Mouse (Mus musculus) forebrain, postnatal 0 days (tissue): ENCODE results near the gene Acot2. TPM values are rescaled to one million over a fixed set of nuclear protein-coding genes. Genes with fewer than 3 reads are reported as not detected.
"Not testable (repeated sequence)": the region's sequence is repeated elsewhere in the genome, so short reads cannot be mapped to it uniquely, and the experiment has no call there.

Experiments
- ATAC-seq: fragments of 200-750 bp; cut with Nextera tagmentation; 2 replicates; pipeline ENCODE4 v1.8.0; 2017; ENCODE audit warnings: mild to moderate bottlenecking, moderate library complexity
- DNase-seq: peaks from one replicate; pipeline ENCODE4 v3.0.0-alpha.2; 2015
- H3K27ac ChIP-seq: fragments of 300-500 bp; sonication (generic); 2 replicates; pipeline ENCODE4 v1.5.1; 2014; ENCODE audit warnings: low read depth, mild to moderate bottlenecking, antibody characterized with exemption, low read length, moderate library complexity, mixed read lengths
- H3K27me3 ChIP-seq: fragments of 300-500 bp; sonication (generic); 2 replicates; pipeline ENCODE4 v1.6.1; 2014; ENCODE audit warnings: mild to moderate bottlenecking, low read length, mixed read lengths; ENCODE audit not compliant: insufficient read depth
- H3K36me3 ChIP-seq: fragments of 300-500 bp; sonication (generic); 2 replicates; pipeline ENCODE4 v1.6.1; 2014; ENCODE audit warnings: mild to moderate bottlenecking, moderate library complexity; ENCODE audit not compliant: insufficient read depth
- H3K4me1 ChIP-seq: fragments of 300-500 bp; sonication (generic); 2 replicates; pipeline ENCODE4 v1.6.1; 2014; ENCODE audit warnings: antibody characterized with exemption; ENCODE audit not compliant: insufficient read depth
- H3K4me2 ChIP-seq: fragments of 300-500 bp; sonication (generic); 2 replicates; pipeline ENCODE4 v1.6.1; 2014; ENCODE audit warnings: low read depth, mild to moderate bottlenecking, moderate library complexity
- H3K4me3 ChIP-seq: fragments of 300-500 bp; sonication (generic); 2 replicates; pipeline ENCODE4 v1.5.1; 2014; ENCODE audit warnings: low read depth, low read length, mixed read lengths
- H3K9ac ChIP-seq: fragments of 300-500 bp; sonication (generic); 2 replicates; pipeline ENCODE4 v1.6.1; 2014; ENCODE audit warnings: mild to moderate bottlenecking
- H3K9me3 ChIP-seq: fragments of 300-500 bp; sonication (generic); 2 replicates; pipeline ENCODE4 v1.6.1; 2016; ENCODE audit warnings: low read length
- CTCF ChIP-seq: sonication (generic); IDR thresholded peaks from 2 replicates; pipeline ENCODE4 v1.5.1; 2016; ENCODE audit warnings: antibody characterized with exemption, control low read depth, low read depth
- WGBS: fragments of 180-500 bp; shearing (Covaris S2); extraction: QIAGEN DNeasy Blood & Tissue Kit; methylation state at CpG from one replicate; pipeline ENCODE4 v1.1.7; 2014; 5-methylcytosine and 5-hydroxymethylcytosine counted together
- polyA plus RNA-seq: library from polyadenylated mRNA; unstranded; fragments of >200 nt; fragmentation: Nextera tagmentation; extraction: Ambion mirVana; gene quantifications from 2 replicates; pipeline ENCODE4 v1.2.1, GENCODE M21; 2015
- total RNA-seq: library from RNA; depleted of rRNA; stranded (reverse); fragments of >200 nt; gene quantifications from 2 replicates; pipeline ENCODE4 v1.2.3, GENCODE M21; 2014

Gene Acot2
- total and polyA plus RNA-seq, 2 experiments from 2014 or later = 17.5 to 24.2 TPM

DNA sequence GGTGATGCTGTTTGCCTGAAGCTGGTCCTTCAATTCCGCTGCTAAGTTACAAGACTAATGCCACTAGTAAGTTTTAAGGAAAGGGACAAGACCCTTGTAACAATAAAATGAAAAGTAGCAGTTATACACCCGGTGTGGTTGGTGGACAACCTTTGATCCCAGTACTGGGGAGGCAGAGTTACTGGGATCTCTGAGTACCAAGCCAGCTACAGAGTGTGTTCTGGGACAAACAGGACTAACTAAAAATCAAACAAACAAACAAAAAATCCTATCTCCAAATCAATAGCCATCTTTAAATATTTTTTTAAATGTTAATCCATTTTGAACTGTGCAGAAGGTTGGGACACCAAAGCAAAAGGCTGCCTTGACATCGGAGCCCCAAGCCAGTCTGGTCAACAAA lies 22.5 kb downstream of the Acot2 start:
- WGBS = 54% methylated on average over 3 of the region's 3 CpGs
- Histone ChIP-seq H3K4me3 (peak overlapping the region; percentile 48), H3K9ac (0 out of 2 replicates have a peak overlapping the region, but pooled peaks have one; percentile 58), H3K4me2 (peak overlapping the region; percentile 54), H3K27me3 (no peaks in the 10 kb centered on the region), H3K9me3 (no peaks in the 10 kb centered on the region), H3K27ac (0 out of 2 replicates have a peak overlapping the region, but pooled peaks have one; percentile 15), H3K4me1 (peaks cover 16% of the 10 kb centered on the region), H3K36me3 (no peaks in the 10 kb centered on the region)
- no peak for TF ChIP-seq CTCF
- ATAC-seq (no peak), DNase-seq (no peak)

DNA sequence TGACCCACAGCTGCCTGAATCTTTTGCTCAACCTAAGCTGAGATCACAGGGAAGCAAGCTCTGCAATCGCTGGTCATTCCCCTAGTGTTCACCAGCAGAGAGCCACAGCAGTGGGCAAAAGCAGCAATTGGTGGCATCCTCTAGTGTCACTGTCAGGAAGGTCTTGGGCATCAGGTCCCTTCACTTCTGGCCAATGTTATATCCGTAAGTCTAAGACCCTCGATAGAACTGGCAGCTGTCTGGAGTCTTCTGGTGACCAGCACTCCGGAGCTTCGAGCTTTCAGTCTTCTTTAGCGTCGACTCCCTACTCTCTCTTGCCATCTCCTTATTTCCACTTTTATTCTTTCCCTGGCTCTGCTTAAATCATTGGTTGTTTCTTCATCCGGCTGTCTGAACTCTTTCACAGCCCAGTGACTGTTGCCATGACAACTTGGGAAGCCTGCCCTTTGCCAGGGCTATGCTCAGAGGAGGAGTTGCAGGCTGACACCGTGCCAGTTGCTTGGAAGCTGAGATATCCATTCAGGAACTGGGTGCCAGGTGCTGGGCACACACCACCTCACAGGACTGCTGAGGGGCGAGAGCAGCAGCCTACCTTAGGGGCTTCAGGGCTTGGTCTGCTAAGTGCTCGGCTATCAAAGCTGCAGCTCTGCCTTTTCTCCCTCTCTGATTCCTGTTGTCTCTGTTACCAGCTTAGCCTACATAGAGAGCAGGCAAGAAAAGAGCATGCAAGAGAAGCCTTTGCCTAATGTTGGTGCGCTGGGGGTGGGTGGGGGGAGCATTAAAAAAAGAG lies 23.8 kb downstream of the Acot2 start:
- Histone ChIP-seq H3K9ac (peak overlapping the region; percentile 19; the same call in 1 of the 2 replicates), H3K9me3 (no peaks in the 10 kb centered on the region), H3K4me3 (peak overlapping the region; percentile 48), H3K36me3 (no peaks in the 10 kb centered on the region), H3K27ac (peak overlapping the region; percentile 59; the same call in 1 of the 2 replicates), H3K4me1 (peaks cover 16% of the 10 kb centered on the region), H3K4me2 (peak overlapping the region; percentile 54), H3K27me3 (no peaks in the 10 kb centered on the region)
- TF ChIP-seq CTCF = 0 out of 2 replicates have a peak, but pooled peaks have one; percentile 9
- ATAC-seq (peak; percentile 78), DNase-seq (peak; percentile 88)
- 12% methylated on average over 12 of the region's 12 CpGs for WGBS

DNA sequence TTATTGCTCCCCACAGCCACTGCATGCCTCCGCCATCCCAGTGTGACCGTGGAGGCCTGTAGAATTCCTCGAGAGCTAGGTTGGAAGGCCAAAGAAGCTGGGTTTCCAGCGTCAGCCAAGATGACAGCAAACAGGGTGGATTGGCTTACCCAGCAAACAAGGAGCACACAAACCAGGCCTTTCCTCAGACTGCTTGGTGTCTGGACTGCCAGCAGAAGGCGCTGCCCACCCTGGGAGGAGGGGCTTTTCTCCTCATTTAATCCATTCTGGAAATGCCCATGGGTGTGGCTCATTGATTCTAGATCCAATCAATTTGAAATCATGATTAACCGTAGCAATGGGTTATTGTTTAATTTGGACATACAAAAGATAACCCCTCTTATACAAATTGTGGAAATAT lies 25.5 kb downstream of the Acot2 start:
- Histone ChIP-seq H3K27me3 (no peaks in the 10 kb centered on the region), H3K9me3 (no peaks in the 10 kb centered on the region), H3K4me3 (no peak overlapping the region), H3K4me2 (0 out of 2 replicates have a peak overlapping the region, but pooled peaks have one; percentile 20), H3K36me3 (no peaks in the 10 kb centered on the region), H3K9ac (no peak overlapping the region), H3K4me1 (peaks cover 16% of the 10 kb centered on the region), H3K27ac (no peak overlapping the region)
- ATAC-seq (no peak), DNase-seq (no peak)
- 56% methylated on average over 6 of the region's 6 CpGs for WGBS
- TF ChIP-seq CTCF = peak; percentile 56

DNA sequence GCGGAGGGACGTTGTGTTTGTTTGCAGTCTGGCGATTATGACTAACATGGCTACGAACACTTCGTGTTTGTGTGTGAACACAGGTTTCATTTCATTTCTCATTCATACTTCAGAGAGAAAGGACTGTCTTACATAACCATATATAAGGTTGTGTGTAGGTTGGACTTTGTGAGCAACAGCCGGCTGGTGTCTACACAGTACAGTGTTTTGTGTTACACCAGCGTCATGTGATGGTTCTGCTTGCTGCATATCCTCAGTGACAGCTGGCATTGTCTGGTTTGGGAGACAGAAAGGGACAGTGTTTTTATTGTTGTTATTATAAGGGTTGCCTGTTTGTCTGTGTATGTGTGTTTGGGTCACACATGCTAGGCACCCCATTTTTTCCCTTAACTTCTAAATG lies 26.0 kb downstream of the Acot2 start:
- Histone ChIP-seq H3K9me3 (no peaks in the 10 kb centered on the region), H3K27ac (no peak overlapping the region), H3K27me3 (no peaks in the 10 kb centered on the region), H3K4me3 (no peak overlapping the region), H3K9ac (no peak overlapping the region), H3K4me2 (no peak overlapping the region), H3K4me1 (peaks cover 15% of the 10 kb centered on the region), H3K36me3 (no peaks in the 10 kb centered on the region)
- DNase-seq (no peak), ATAC-seq (no peak)
- no peak for TF ChIP-seq CTCF
- WGBS = 92% methylated on average over 7 of the region's 7 CpGs

DNA sequence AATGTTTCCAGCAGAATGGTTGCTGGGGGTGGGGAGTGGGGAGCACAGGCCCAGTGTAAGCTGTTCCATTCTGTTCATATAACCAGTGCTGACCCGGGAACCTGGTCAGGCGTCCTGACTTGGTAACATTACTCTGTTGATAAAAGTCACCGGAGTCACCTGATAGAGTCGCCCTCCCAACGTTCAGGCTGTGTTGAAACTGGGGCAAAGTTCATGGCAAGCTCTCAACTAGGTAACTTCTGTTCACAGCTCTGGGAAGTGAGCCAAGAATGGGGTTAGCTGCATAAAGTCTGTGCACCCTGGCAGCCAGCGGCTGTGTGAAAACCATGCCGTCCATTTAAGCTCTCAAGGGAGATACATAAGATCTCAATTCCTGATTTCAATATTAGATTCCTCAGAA lies 32.9 kb downstream of the Acot2 start:
- H3K9me3 ChIP-seq, H3K27me3 ChIP-seq, H3K4me2 ChIP-seq, ATAC-seq, H3K9ac ChIP-seq, H3K36me3 ChIP-seq, H3K4me3 ChIP-seq, H3K27ac ChIP-seq, H3K4me1 ChIP-seq: not testable (repeated sequence)
- 51% methylated on average over 7 of the region's 7 CpGs for WGBS
- DNase-seq = peak; percentile 35

DNA sequence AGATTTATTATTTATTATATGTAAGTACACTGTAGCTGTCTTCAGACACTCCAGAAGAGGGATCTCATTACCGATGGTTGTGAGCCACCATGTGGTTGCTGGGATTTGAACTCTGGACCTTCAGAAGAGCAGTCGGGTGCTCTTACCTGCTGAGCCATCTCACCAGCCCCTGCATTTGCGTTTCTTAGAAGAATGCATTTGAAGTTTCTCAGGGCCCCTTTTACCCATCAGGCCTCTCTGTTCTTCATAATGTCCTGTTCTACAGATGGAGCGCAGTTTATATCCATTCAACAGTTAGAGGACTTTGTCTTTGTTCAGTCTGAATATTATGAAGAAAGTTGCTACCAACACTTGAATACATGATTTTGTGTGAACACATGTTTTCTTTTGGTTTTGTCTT lies 34.6 kb downstream of the Acot2 start:
- H3K4me1 ChIP-seq, H3K4me3 ChIP-seq, ATAC-seq, H3K4me2 ChIP-seq, H3K36me3 ChIP-seq, H3K9me3 ChIP-seq, DNase-seq, H3K9ac ChIP-seq, H3K27me3 ChIP-seq, H3K27ac ChIP-seq: not testable (repeated sequence)
- WGBS = 93% methylated on average over 4 of the region's 4 CpGs

DNA sequence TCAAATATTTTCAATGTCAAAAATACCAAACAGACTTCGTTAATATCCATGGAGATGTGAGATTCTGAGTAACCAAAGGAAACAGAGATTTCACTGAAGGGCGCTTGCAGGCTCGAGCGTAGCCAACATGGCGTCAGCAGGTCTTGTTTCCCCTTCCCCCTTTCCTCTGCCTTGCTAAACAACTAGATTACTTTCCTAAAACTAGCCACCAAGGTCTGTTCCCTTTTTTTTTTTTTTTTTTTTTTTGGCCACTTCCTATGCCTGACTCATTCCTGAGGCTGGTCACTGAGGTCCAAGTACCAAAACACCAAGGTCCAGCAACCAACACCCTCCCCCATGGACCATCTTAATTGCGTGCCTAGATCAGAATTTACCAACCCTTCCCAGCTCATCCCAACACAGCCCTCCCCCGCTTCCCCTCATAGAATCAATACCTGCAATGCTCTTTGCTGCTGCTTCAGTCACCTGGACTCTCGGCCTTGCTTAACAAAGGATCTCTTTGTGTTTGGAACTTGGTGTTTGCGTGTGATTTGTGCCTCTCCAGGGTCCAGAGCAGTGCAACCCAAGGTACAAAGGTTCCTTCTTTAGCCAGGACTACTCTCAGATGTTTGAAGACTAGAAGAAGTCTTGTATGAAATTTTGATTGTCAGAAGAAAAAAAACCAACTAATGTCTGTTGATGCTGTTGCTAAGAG lies 35.5 kb downstream of the Acot2 start:
- TF ChIP-seq CTCF = no peak
- Histone ChIP-seq H3K4me3 (no peak overlapping the region), H3K9ac (no peak overlapping the region), H3K27ac (no peak overlapping the region), H3K4me1 (no peaks in the 10 kb centered on the region), H3K9me3 (no peaks in the 10 kb centered on the region), H3K27me3 (no peaks in the 10 kb centered on the region), H3K4me2 (no peak overlapping the region), H3K36me3 (no peaks in the 10 kb centered on the region)
- WGBS = 83% methylated on average over 9 of the region's 9 CpGs
- no peak for DNase-seq
- no peak for ATAC-seq
